Mouse (Mus musculus) spleen, adult 2 months (tissue): ENCODE results near the gene Lcmt1. TPM values are rescaled to one million over a fixed set of nuclear protein-coding genes. Genes with fewer than 3 reads are reported as not detected.
A peak's percentile ranks its signal among the peaks of the same experiment; 100 is the strongest.

Experiments used
- DNase-seq, 2 experiments: peaks; one replicate each; pipeline versions ENCODE4 v3.0.0 to v3.0.0-alpha.2; 2012 to 2021; ENCODE audit warnings: low spot score in 2 of 2, low read depth in 1 of 2
- H3K27ac ChIP-seq: fragments of 200-500 bp; 2 replicates; pipeline ENCODE4 v1.5.1; 2012; ENCODE audit warnings: low read length, inconsistent platforms; ENCODE audit not compliant: insufficient read depth
- H3K27me3 ChIP-seq: fragments of 200-500 bp; 2 replicates; pipeline ENCODE4 v1.6.1; 2012; ENCODE audit warnings: mild to moderate bottlenecking, moderate library complexity, low read length, inconsistent platforms; ENCODE audit not compliant: control insufficient read depth, insufficient read depth
- H3K36me3 ChIP-seq: fragments of 200-500 bp; 2 replicates; pipeline ENCODE4 v1.6.1; 2012; ENCODE audit warnings: mild to moderate bottlenecking, low read length, inconsistent platforms; ENCODE audit not compliant: control insufficient read depth, insufficient read depth
- H3K4me1 ChIP-seq: fragments of 200-500 bp; 2 replicates; pipeline ENCODE4 v1.6.1; 2011; ENCODE audit warnings: inconsistent platforms; ENCODE audit not compliant: control insufficient read depth, insufficient read depth, insufficient read length
- H3K4me3 ChIP-seq: fragments of 200-500 bp; 2 replicates; pipeline ENCODE4 v1.5.1; 2011; ENCODE audit warnings: mild to moderate bottlenecking, inconsistent platforms; ENCODE audit not compliant: insufficient read depth, insufficient read length; ENCODE audit errors: extremely low read depth
- CTCF ChIP-seq: fragments of 200-500 bp; IDR thresholded peaks from 2 replicates; pipeline ENCODE4 v1.5.1; 2011; ENCODE audit warnings: mild to moderate bottlenecking, inconsistent platforms; ENCODE audit not compliant: insufficient read depth, insufficient read length, insufficient replicate concordance; ENCODE audit errors: extremely low read depth
- POLR2A ChIP-seq: fragments of 200-500 bp; IDR thresholded peaks from 2 replicates; pipeline ENCODE4 v1.6.1; 2011; ENCODE audit warnings: low read depth, low read length, inconsistent platforms
- WGBS: fragments of 180-500 bp; shearing (Covaris S2); methylation state at CpG from one replicate; pipeline ENCODE4 v1.1.7; 2018; 5-methylcytosine and 5-hydroxymethylcytosine counted together
- polyA plus RNA-seq: library from polyadenylated mRNA; depleted of rRNA; stranded (reverse); fragments of >200 nt; gene quantifications from 2 replicates; pipeline ENCODE4 v1.2.3, GENCODE M21; 2012; rRNA removed

Gene Lcmt1
- 9.3 and 13.1 TPM in 2 replicates for polyA plus RNA-seq

DNA sequence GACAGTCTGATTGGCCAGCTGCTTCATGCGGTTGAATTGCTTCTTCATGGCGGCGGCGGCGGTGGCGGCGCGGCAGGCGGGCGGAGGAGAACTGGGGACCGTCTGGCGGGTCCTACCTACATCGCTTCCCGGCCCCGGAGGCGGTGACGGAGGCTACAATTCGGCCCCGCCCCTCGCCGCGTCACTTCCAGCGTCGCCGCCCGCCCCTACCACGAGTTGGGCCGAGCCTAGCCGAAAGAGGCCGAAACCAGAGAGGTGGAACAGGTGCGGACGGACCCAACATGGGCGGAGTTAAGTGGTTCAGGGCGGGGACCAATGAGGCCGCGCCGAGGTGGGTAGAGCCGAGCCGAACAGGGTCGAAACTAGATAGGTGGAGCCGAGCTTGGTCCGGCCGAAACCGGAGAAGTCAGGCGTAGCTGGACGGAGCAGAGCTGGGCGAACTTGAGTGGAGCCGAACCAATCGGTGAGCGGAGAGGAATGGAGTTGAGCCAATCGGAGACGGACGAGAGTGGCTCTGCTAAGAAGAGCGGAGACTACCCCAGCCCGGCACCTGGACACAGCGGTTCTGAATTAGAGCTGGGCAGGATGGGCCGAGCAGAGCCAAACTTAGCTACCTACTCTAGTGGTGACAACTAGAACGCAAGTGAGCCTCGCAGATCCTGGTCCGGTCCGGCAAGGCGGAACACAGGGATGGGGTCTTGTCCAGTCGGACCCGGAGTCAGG, at the start of gene Lcmt1, which contains the start of gene Arhgap17:
Lcmt1 (plus strand) TSS at position 26 of the 723 bp plus-strand sequence.
Arhgap17 (minus strand) TSS at position 157 of the 723 bp plus-strand sequence.
- 1% methylated on average over 64 of the region's 64 CpGs for whole genome bisulfite sequencing
- Histone ChIP-seq H3K27ac (peak within 1 kb of the TSS; percentile 86), H3K4me3 (peak within 1 kb of the TSS; percentile 85), H3K4me1 (peaks cover 25% of the 10 kb centered on the region; the same call in 1 of the 2 replicates), H3K27me3 (no peaks in the 10 kb centered on the region), H3K36me3 (0 out of 2 replicates have a peak, but pooled peaks cover 2% of the 10 kb centered on the region)
- TF ChIP-seq POLR2A (peak; percentile 54), CTCF (no peak)
- DNase-seq = peak; percentile 91 to 99

GRCm38 (mm10) chr7:123322452-123323121, 47.0 kb upstream of the Lcmt1 start:
- Histone ChIP-seq H3K27ac (peak overlapping the region; percentile 2; the same call in 1 of the 2 replicates), H3K27me3 (no peaks in the 10 kb centered on the region), H3K4me1 (peaks cover 2% of the 10 kb centered on the region; the same call in 1 of the 2 replicates), H3K36me3 (peaks cover 53% of the 10 kb centered on the region), H3K4me3 (no peak overlapping the region)
- TF ChIP-seq CTCF = no peak
- TF ChIP-seq POLR2A = no peak
- DNase-seq = no peak
- 39% methylated on average over 13 of the region's 13 CpGs for WGBS

DNA sequence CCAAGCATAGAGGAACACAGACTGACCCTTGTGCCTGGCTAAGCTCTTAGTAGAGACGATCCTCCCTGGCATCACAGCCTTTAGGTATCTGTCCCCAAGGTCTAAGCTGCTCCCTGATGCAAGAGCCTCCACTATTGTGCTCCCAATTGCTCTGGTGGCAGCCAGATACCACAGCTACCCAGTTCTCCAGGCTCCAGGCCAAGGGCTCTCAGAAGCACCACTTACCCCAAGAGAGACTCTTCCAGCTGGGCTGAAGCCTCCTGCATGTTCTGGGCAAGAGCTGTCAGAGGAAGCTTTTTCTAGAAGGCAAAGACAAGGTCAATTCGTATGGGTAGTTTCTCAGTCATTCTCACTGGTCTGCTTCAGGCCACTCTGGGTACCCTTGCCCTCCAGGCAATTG, 46.2 kb upstream of the Lcmt1 start:
- H3K4me3 ChIP-seq = no peak overlapping the region
- H3K27me3 ChIP-seq = no peaks in the 10 kb centered on the region
- DNase-seq = no peak
- no peak for TF ChIP-seq CTCF
- TF ChIP-seq POLR2A = no peak
- WGBS = 90% methylated on average over 2 of the region's 2 CpGs
- peaks cover 50% of the 10 kb centered on the region for H3K36me3 ChIP-seq
- H3K4me1 ChIP-seq = peaks cover 2% of the 10 kb centered on the region; the same call in 1 of the 2 replicates
- H3K27ac ChIP-seq = no peak overlapping the region

GRCm38 (mm10) chr7:123324105-123324504, 45.5 kb upstream of the Lcmt1 start:
- H3K27me3 ChIP-seq = no peaks in the 10 kb centered on the region
- TF ChIP-seq CTCF = no peak
- TF ChIP-seq POLR2A = no peak
- peaks cover 48% of the 10 kb centered on the region for H3K36me3 ChIP-seq
- DNase-seq = no peak
- no peak overlapping the region for H3K27ac ChIP-seq
- H3K4me3 ChIP-seq = no peak overlapping the region
- 95% methylated on average over 1 of the region's 1 CpGs for WGBS
- peaks cover 5% of the 10 kb centered on the region; the same call in 1 of the 2 replicates for H3K4me1 ChIP-seq

- H3K27me3 ChIP-seq = no peaks in the 10 kb centered on the region
- H3K27ac ChIP-seq = no peak overlapping the region
- DNase-seq = no peak
- H3K4me3 ChIP-seq = no peak overlapping the region
- peaks cover 18% of the 10 kb centered on the region for H3K4me1 ChIP-seq
- 94% methylated on average over 5 of the region's 5 CpGs for WGBS
- TF ChIP-seq CTCF (no peak), POLR2A (no peak)
- peaks cover 33% of the 10 kb centered on the region for H3K36me3 ChIP-seq
Measured at GRCm38 (mm10) chr7:123326062-123326461, 43.5 kb upstream of the Lcmt1 start.

DNA sequence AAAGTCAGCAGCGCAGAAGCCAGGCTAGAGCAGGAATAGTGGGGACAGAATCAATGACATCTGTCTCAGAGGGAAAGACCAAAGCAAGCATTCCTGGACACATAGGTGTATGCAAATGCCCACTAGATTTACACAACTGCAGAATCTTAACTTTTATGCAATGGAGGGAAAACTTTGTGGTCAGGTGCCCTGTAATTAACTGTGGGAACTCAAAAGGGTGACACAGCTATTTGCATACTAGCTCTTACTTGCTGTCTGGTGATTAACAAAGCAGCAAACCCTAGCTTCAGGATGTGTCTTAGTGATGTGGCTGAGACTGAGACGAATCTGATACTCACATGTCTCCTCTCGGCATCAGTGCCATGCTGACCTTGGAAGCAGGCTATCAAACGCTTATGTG, 42.7 kb upstream of the Lcmt1 start:
- Histone ChIP-seq H3K4me1 (peaks cover 20% of the 10 kb centered on the region), H3K27me3 (no peaks in the 10 kb centered on the region), H3K4me3 (no peak overlapping the region), H3K27ac (no peak overlapping the region), H3K36me3 (peaks cover 29% of the 10 kb centered on the region)
- TF ChIP-seq POLR2A (no peak), CTCF (no peak)
- 76% methylated on average over 4 of the region's 4 CpGs for WGBS
- no peak for DNase-seq
